In genomic region chr9:116060691-116061090, GRCm38 (mm10) we compare ENCODE assay signal across 7 mouse cellular contexts.
DNase-seq lines count a peak whose midpoint lies in the region; ATAC-seq and TF ChIP-seq lines count a peak whose summit lies in the region.

No protein-coding gene starts in this region.

- H3K4me2 ChIP-seq in intestine, postnatal 0 days (replicated peaks; ENCODE audit: low read depth) = no peak overlapping the region
- H3K4me2 ChIP-seq in intestine, embryonic 15.5 days (replicated peaks) = no peak overlapping the region
- no peak overlapping the region for H3K4me2 ChIP-seq in CH12.LX (ENCODE audit: insufficient read depth, low read depth, poor library complexity, severe bottlenecking)

- no peaks in the 10 kb centered on the region for H3K79me2 ChIP-seq in CH12.LX (replicated peaks; ENCODE audit: control insufficient read depth, extremely low read depth, insufficient read depth, poor library complexity, severe bottlenecking)

- WGBS in intestine, postnatal 0 days = 11% methylated on average over 4 of the region's 4 CpGs
- 13% methylated on average over 4 of the region's 4 CpGs for WGBS in intestine, embryonic 15.5 days

- ATAC-seq in intestine, postnatal 0 days = no peak
- ATAC-seq in intestine, embryonic 15.5 days = no peak
- peak; percentile 48 for ATAC-seq in granulocyte monocyte progenitor cell, adult 5-6 weeks (replicated peaks; ENCODE audit: poor library complexity, severe bottlenecking)
- no peak for ATAC-seq in activated CD4-positive, CD25-positive, alpha-beta regulatory T cell, adult 4 months

- in situ Hi-C loops in CH12.LX (cut with MboI; ENCODE audit: low pct_ligation_motif_present, low pct_unique_long_range_greater_than_20kb, low sequenced_read_pairs) = no loop called here

- dilution Hi-C loops in CH12.LX (cut with MboI; ENCODE audit: extremely low pct_ligation_motif_present, extremely low pct_unique_long_range_greater_than_20kb, low sequenced_read_pairs) = no loop called here

- H3K4me1 ChIP-seq in intestine, postnatal 0 days (replicated peaks; ENCODE audit: control insufficient read depth, insufficient read depth, low read length) = no peaks in the 10 kb centered on the region
- H3K4me1 ChIP-seq in intestine, embryonic 15.5 days (replicated peaks) = no peaks in the 10 kb centered on the region
- H3K4me1 ChIP-seq in CH12.LX (ENCODE audit: control insufficient read depth in 1 of 2, insufficient read depth in 2 of 2) = peaks cover 4 to 22% of the 10 kb centered on the region in 2 experiments

- TF ChIP-seq EP300 in CH12.LX (IDR thresholded peaks at IDR 0.05; ENCODE audit: low read length) = no peak

- no peak overlapping the region for H3K4me3 ChIP-seq in intestine, postnatal 0 days (ENCODE audit: low read depth, low read length)
- no peak overlapping the region for H3K4me3 ChIP-seq in intestine, embryonic 15.5 days (replicated peaks)
- no peak overlapping the region for H3K4me3 ChIP-seq in CH12.LX (replicated peaks in 1 of 3; ENCODE audit: low read depth in 2 of 3, low read length in 2 of 3, poor library complexity in 1 of 3)

- no peaks in the 10 kb centered on the region for H3K9me3 ChIP-seq in intestine, postnatal 0 days (ENCODE audit: control insufficient read depth)
- no peaks in the 10 kb centered on the region for H3K9me3 ChIP-seq in intestine, embryonic 15.5 days
- peaks cover 4% of the 10 kb centered on the region for H3K9me3 ChIP-seq in CH12.LX (replicated peaks; ENCODE audit: low read length)

- DNase-seq in 416B (ENCODE audit: low read depth) = peak; percentile 55
- peak; percentile 44 for DNase-seq in CH12.LX (ENCODE audit: extremely low read depth)
- DNase-seq in left cerebral cortex, adult 8-10 months (ENCODE audit: low spot score in 2 of 2) = no peak

- no peak overlapping the region for H3K27ac ChIP-seq in intestine, postnatal 0 days (ENCODE audit: low read depth, low read length)
- H3K27ac ChIP-seq in intestine, embryonic 15.5 days = no peak overlapping the region
- no peak overlapping the region for H3K27ac ChIP-seq in CH12.LX (ENCODE audit: insufficient read depth, low read depth)

- H3K27me3 ChIP-seq in intestine, postnatal 0 days (replicated peaks; ENCODE audit: control insufficient read depth, insufficient read depth, low read length) = no peaks in the 10 kb centered on the region
- no peaks in the 10 kb centered on the region for H3K27me3 ChIP-seq in intestine, embryonic 15.5 days (replicated peaks)
- no peaks in the 10 kb centered on the region for H3K27me3 ChIP-seq in CH12.LX (replicated peaks)

- no peak for TF ChIP-seq POLR2A in CH12.LX (IDR thresholded peaks at IDR 0.05; ENCODE audit: low read depth, low read length)

- TF ChIP-seq CTCF in intestine, postnatal 0 days (IDR thresholded peaks at IDR 0.05; ENCODE audit: low read depth) = peak; percentile 86
- peak; percentile 75 to 86 for TF ChIP-seq CTCF in CH12.LX (conservative IDR thresholded peaks at IDR 0.05 in 1 of 2, IDR thresholded peaks at IDR 0.05 in 1 of 2; ENCODE audit: low read depth in 2 of 2, low read length in 2 of 2)

- H3K36me3 ChIP-seq in intestine, postnatal 0 days (ENCODE audit: control insufficient read depth, insufficient read depth) = no peaks in the 10 kb centered on the region
- H3K36me3 ChIP-seq in intestine, embryonic 15.5 days = no peaks in the 10 kb centered on the region
- H3K36me3 ChIP-seq in CH12.LX (replicated peaks in 1 of 2; ENCODE audit: control insufficient read depth in 1 of 2, insufficient read depth in 1 of 2, low read length in 1 of 2) = no peaks in the 10 kb centered on the region

- TF ChIP-seq RAD21 in CH12.LX (IDR thresholded peaks at IDR 0.05; ENCODE audit: low read depth, low read length) = peak; percentile 91

- H3K9ac ChIP-seq in intestine, postnatal 0 days (ENCODE audit: low read depth, low read length) = no peak overlapping the region
- H3K9ac ChIP-seq in intestine, embryonic 15.5 days = no peak overlapping the region
- H3K9ac ChIP-seq in CH12.LX (ENCODE audit: insufficient read depth, low read depth) = no peak overlapping the region

TF ChIP-seq in CH12.LX, 34 proteins besides CTCF, POLR2A, EP300 and RAD21:
- TF ChIP-seq E2F4 (IDR thresholded peaks at IDR 0.05; ENCODE audit: insufficient replicate concordance, low read depth, low read length) (no peak), ZC3H11A (IDR thresholded peaks at IDR 0.05; ENCODE audit: low read depth, low read length) (peak; percentile 35; the same call in 1 of the 2 replicates), SMC3 (IDR thresholded peaks at IDR 0.05; ENCODE audit: low read depth, low read length) (peak; percentile 78)

Comparison
In these comparisons a context has a peak if more than half of its experiments do, and no peak if none do; other contexts are left out.
1. DNase-seq: peak in 416B (single experiment) and CH12.LX (single experiment); none in left cerebral cortex, adult 8-10 months (0 of 2).